In the genomic region with DNA sequence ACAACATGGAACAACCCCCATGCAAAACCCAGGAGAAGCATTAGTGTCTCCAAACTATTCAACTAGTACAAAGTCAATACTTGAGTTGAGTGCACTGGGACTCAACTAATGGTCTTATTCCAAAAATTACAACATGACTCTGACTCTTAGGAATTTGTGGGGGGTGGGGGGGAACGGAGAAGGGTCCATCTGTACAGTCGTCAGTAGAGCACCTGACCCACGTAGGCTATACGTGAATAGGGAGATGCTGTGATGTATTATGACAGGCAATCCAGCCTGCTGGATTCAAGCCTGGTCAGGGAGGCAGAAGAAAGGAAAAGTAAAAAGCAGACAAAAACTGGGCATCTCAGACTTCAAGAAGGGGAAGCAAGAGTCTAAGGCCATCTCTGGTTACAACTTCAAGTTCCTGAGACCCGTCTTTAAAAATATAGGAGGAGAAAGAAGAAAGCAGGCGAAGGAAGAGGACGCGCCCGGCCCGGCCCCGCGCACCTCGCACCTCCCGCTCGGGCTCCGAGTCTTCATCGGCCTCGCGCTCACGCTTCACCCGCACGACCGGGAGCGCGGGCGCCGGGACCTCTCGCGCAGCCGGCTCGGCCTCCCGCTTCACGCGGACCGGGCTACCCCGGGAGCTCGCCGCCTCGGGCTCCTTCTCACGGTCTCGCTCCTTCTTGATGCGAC, we compare ENCODE assay signal across 7 mouse cellular contexts. TPM values are rescaled to one million over a fixed set of nuclear protein-coding genes. Genes with fewer than 3 reads are reported as not detected.
A peak's percentile ranks its signal among the peaks of the same experiment; 100 is the strongest.
DNase-seq lines count a peak whose midpoint lies in the region; ATAC-seq and TF ChIP-seq lines count a peak whose summit lies in the region.

No protein-coding gene starts in this region.

- peak overlapping the region; percentile 91 for H3K9ac ChIP-seq in liver, embryonic 11.5 days (ENCODE audit: low read depth, low read length)

- peak overlapping the region; percentile 95 for H3K27ac ChIP-seq in testis, adult 2 months (ENCODE audit: control insufficient read depth, insufficient read depth, low read depth, low read length)
- H3K27ac ChIP-seq in forebrain, embryonic 10.5 days = peak overlapping the region; percentile 93
- peak overlapping the region; percentile 70 for H3K27ac ChIP-seq in liver, embryonic 11.5 days (ENCODE audit: low read depth, low read length)

- no peak for TF ChIP-seq POLR2A in testis, adult 2 months (IDR thresholded peaks at IDR 0.05; ENCODE audit: control insufficient read depth, low read depth, low read length)

- TF ChIP-seq CTCF in testis, adult 2 months (IDR thresholded peaks at IDR 0.05; ENCODE audit: control insufficient read depth, insufficient read depth, insufficient replicate concordance, low read depth, low read length) = no peak

- peak overlapping the region; percentile 97 for H3K4me2 ChIP-seq in liver, embryonic 11.5 days

- no peaks in the 10 kb centered on the region for H3K9me3 ChIP-seq in forebrain, embryonic 10.5 days
- H3K9me3 ChIP-seq in liver, embryonic 11.5 days (ENCODE audit: control insufficient read depth, low read length) = no peaks in the 10 kb centered on the region

- WGBS in forebrain, embryonic 10.5 days = under 1% methylated on average over 42 of the region's 42 CpGs
- WGBS in liver, embryonic 11.5 days = 1% methylated on average over 42 of the region's 42 CpGs

- ATAC-seq in liver, embryonic 11.5 days (replicated peaks; ENCODE audit: low FRiP score) = peak; percentile 54

- no peaks in the 10 kb centered on the region for H3K27me3 ChIP-seq in testis, adult 2 months (ENCODE audit: control insufficient read depth, insufficient read depth, low read length)
- no peaks in the 10 kb centered on the region for H3K27me3 ChIP-seq in forebrain, embryonic 10.5 days (ENCODE audit: poor library complexity, severe bottlenecking)
- no peaks in the 10 kb centered on the region for H3K27me3 ChIP-seq in liver, embryonic 11.5 days (replicated peaks; ENCODE audit: control insufficient read depth, insufficient read depth, low read length)

- H3K4me1 ChIP-seq in testis, adult 2 months (ENCODE audit: control insufficient read depth, insufficient read depth, low read length) = no peaks in the 10 kb centered on the region; the same call in 1 of the 2 replicates
- H3K4me1 ChIP-seq in forebrain, embryonic 10.5 days = peaks cover 60% of the 10 kb centered on the region
- peaks cover 29% of the 10 kb centered on the region for H3K4me1 ChIP-seq in liver, embryonic 11.5 days (replicated peaks; ENCODE audit: control insufficient read depth, insufficient read depth, low read length)

- DNase-seq in testis, postnatal 14 days (ENCODE audit: low spot score) = no peak
- DNase-seq in forebrain, embryonic 10.5 days (ENCODE audit: extremely low spot score, low spot score) = no peak
- no peak for DNase-seq in liver, embryonic 11.5 days (ENCODE audit: low spot score)
- no peak for DNase-seq in urinary bladder, postnatal 4 days (ENCODE audit: low spot score in 2 of 2)
- DNase-seq in urinary bladder, postnatal 25 days (ENCODE audit: low spot score) = no peak
- DNase-seq in cerebellum, postnatal 25 days = no peak

- H3K4me3 ChIP-seq in testis, adult 2 months (ENCODE audit: control insufficient read depth, low read depth, low read length) = peak overlapping the region; percentile 96
- peak overlapping the region; percentile 97 for H3K4me3 ChIP-seq in forebrain, embryonic 10.5 days
- peak overlapping the region; percentile 95 for H3K4me3 ChIP-seq in liver, embryonic 11.5 days (ENCODE audit: low read depth, low read length)

- no peaks in the 10 kb centered on the region; the same call in none of the 2 replicates for H3K36me3 ChIP-seq in testis, adult 2 months (ENCODE audit: control insufficient read depth, insufficient read depth, low read length)
- H3K36me3 ChIP-seq in forebrain, embryonic 10.5 days (replicated peaks) = peaks cover 43% of the 10 kb centered on the region
- H3K36me3 ChIP-seq in liver, embryonic 11.5 days (ENCODE audit: control insufficient read depth, insufficient read depth, low read length) = peaks cover 8% of the 10 kb centered on the region; the same call in 1 of the 2 replicates

RNA-seq across cellular contexts. Expression of a gene that starts 0.4 kb away (rescaled TPM):
- polyA plus RNA-seq in testis, adult 2 months (2012; rRNA removed) = 29.0 and 29.3 TPM in 2 replicates
- polyA plus RNA-seq in forebrain, embryonic 10.5 days (2016; fragmentation: Nextera tagmentation; extraction: Ambion mirVana) = 90.1 and 91.5 TPM in 2 replicates
- polyA plus RNA-seq in liver, embryonic 11.5 days (2014; fragmentation: Nextera tagmentation; extraction: Ambion mirVana) = 91.6 and 100 TPM in 2 replicates

RNA-seq across cellular contexts. Expression of a gene that starts 2.6 kb away (rescaled TPM):
- polyA plus RNA-seq in testis, adult 2 months (2012; rRNA removed) = 19.6 and 21.5 TPM in 2 replicates
- 28.7 and 29.8 TPM in 2 replicates for polyA plus RNA-seq in forebrain, embryonic 10.5 days (2016; fragmentation: Nextera tagmentation; extraction: Ambion mirVana)
- 17.1 and 19.4 TPM in 2 replicates for polyA plus RNA-seq in liver, embryonic 11.5 days (2014; fragmentation: Nextera tagmentation; extraction: Ambion mirVana)

RNA-seq across cellular contexts. Expression of a gene that starts 10.7 kb away (rescaled TPM):
- 6.6 and 8.7 TPM in 2 replicates for polyA plus RNA-seq in testis, adult 2 months (2012; rRNA removed)
- 5.6 and 5.8 TPM in 2 replicates for polyA plus RNA-seq in forebrain, embryonic 10.5 days (2016; fragmentation: Nextera tagmentation; extraction: Ambion mirVana)
- polyA plus RNA-seq in liver, embryonic 11.5 days (2014; fragmentation: Nextera tagmentation; extraction: Ambion mirVana) = 39.5 and 40.3 TPM in 2 replicates

RNA-seq across cellular contexts. Expression of a gene that starts 22.2 kb away (rescaled TPM):
- 284 and 298 TPM in 2 replicates for polyA plus RNA-seq in testis, adult 2 months (2012; rRNA removed)
- polyA plus RNA-seq in forebrain, embryonic 10.5 days (2016; fragmentation: Nextera tagmentation; extraction: Ambion mirVana) = 108 and 111 TPM in 2 replicates
- polyA plus RNA-seq in liver, embryonic 11.5 days (2014; fragmentation: Nextera tagmentation; extraction: Ambion mirVana) = 106 and 112 TPM in 2 replicates

RNA-seq across cellular contexts. Expression of a gene that starts 35.7 kb away (rescaled TPM):
- 25.8 and 26.6 TPM in 2 replicates for polyA plus RNA-seq in testis, adult 2 months (2012; rRNA removed)
- 12.6 and 13.0 TPM in 2 replicates for polyA plus RNA-seq in forebrain, embryonic 10.5 days (2016; fragmentation: Nextera tagmentation; extraction: Ambion mirVana)
- 164 and 181 TPM in 2 replicates for polyA plus RNA-seq in liver, embryonic 11.5 days (2014; fragmentation: Nextera tagmentation; extraction: Ambion mirVana)
